Mouse (Mus musculus) erythroid progenitor cell, adult 5-6 weeks (primary cell): ENCODE measurements around the gene Cdk10. TPM values are rescaled to one million over a fixed set of nuclear protein-coding genes. Genes with fewer than 3 reads are reported as not detected.
A peak's percentile ranks its signal among the peaks of the same experiment; 100 is the strongest.

Source experiments
- ATAC-seq: replicated peaks from 2 replicates; pipeline ENCODE4 v1.8.0; 2016; ENCODE audit warnings: moderate number of reproducible peaks, mild to moderate bottlenecking, moderate TSS enrichment, inconsistent platforms; ENCODE audit not compliant: poor library complexity, low FRiP score, severe bottlenecking
- total RNA-seq, 2 experiments: library from RNA; stranded (forward) in 1 of 2; stranded (reverse) in 1 of 2; fragments of 150-400 nt in 1 of 2; fragments of 186-747, 209-891 nt in 1 of 2; gene quantifications; 2 replicates each; pipeline versions ENCODE4 v1.2.3 to v1.2.4; 2015 to 2017; ENCODE audit warnings: low replicate concordance in 2 of 2

Cdk10 gene
- total RNA-seq, 2 experiments from 2014 or later: 9.1 to 9.2 TPM

GRCm38 (mm10) chr8:123231742-123232141 is 7.1 kb downstream of the Cdk10 start:
- no peak for ATAC-seq

GRCm38 (mm10) chr8:123232553-123232952 is 7.9 kb downstream of the Cdk10 start:
- no peak for ATAC-seq

GRCm38 (mm10) chr8:123233300-123233699 is 8.7 kb downstream of the Cdk10 start:
- no peak for ATAC-seq

- ATAC-seq: no peak
Measured at GRCm38 (mm10) chr8:123233760-123234159, 9.1 kb downstream of the Cdk10 start.

- ATAC-seq: no peak
Measured at GRCm38 (mm10) chr8:123234918-123235519, 10.4 kb downstream of the Cdk10 start.

- ATAC-seq: peak; percentile 87
Measured at GRCm38 (mm10) chr8:123235520-123236497, 11.2 kb downstream of the Cdk10 start, which contains the start of gene Spata2l. Spata2l (minus strand) TSS chr8:123236233.

GRCm38 (mm10) chr8:123239398-123239797 is 14.8 kb downstream of the Cdk10 start:
- no peak for ATAC-seq

- ATAC-seq: no peak
Measured at GRCm38 (mm10) chr8:123242107-123242923, 17.7 kb downstream of the Cdk10 start.

GRCm38 (mm10) chr8:123243053-123243452 is 18.4 kb downstream of the Cdk10 start:
- ATAC-seq: no peak

- no peak for ATAC-seq
Measured at GRCm38 (mm10) chr8:123244382-123244781, 19.7 kb downstream of the Cdk10 start.

GRCm38 (mm10) chr8:123245543-123245942 is 20.9 kb downstream of the Cdk10 start:
- ATAC-seq: no peak

- ATAC-seq: no peak
Measured at GRCm38 (mm10) chr8:123247748-123248147, 23.1 kb downstream of the Cdk10 start.

- no peak for ATAC-seq
Measured at GRCm38 (mm10) chr8:123248596-123248995, 24.0 kb downstream of the Cdk10 start.

GRCm38 (mm10) chr8:123250940-123251339 is 26.3 kb downstream of the Cdk10 start:
- ATAC-seq: no peak

GRCm38 (mm10) chr8:123252925-123253324 is 28.3 kb downstream of the Cdk10 start:
- ATAC-seq: no peak

- no peak for ATAC-seq
Measured at GRCm38 (mm10) chr8:123253451-123254098, 28.9 kb downstream of the Cdk10 start.

- ATAC-seq: peak; percentile 89
Measured at GRCm38 (mm10) chr8:123254099-123254885, 29.6 kb downstream of the Cdk10 start, which contains the start of the genes Zfp276 and Vps9d1. Zfp276 (plus strand) TSS chr8:123254195. Vps9d1 (minus strand) TSS chr8:123254348.

- no peak for ATAC-seq
Measured at GRCm38 (mm10) chr8:123255170-123255569, 30.5 kb downstream of the Cdk10 start.

GRCm38 (mm10) chr8:123257114-123257513 is 32.5 kb downstream of the Cdk10 start:
- no peak for ATAC-seq
